Mouse (Mus musculus) left cerebral cortex, adult 11 months (tissue): Measurements from ENCODE around the gene Adh4.
"Not testable (repeated sequence)": the region's sequence is repeated elsewhere in the genome, so short reads cannot be mapped to it uniquely, and the experiment has no call there.

ENCODE experiments used
- DNase-seq: peaks from one replicate; pipeline ENCODE4 v3.0.0; 2022; ENCODE audit warnings: low spot score

Gene Adh4

GRCm38 (mm10) chr3:138415121-138415690 is at the start of gene Adh4:
Adh4 (plus strand) TSS chr3:138415466.
- no peak for DNase-seq

- no peak for DNase-seq
These were observed 49.1 kb upstream of the Adh4 start for GRCm38 (mm10) chr3:138366181-138366580.

GRCm38 (mm10) chr3:138369546-138369945 is 45.7 kb upstream of the Adh4 start:
- DNase-seq, result no peak

GRCm38 (mm10) chr3:138370289-138370688 is 45.0 kb upstream of the Adh4 start:
- DNase-seq, result not testable (repeated sequence)

- no peak for DNase-seq
These were observed 41.3 kb upstream of the Adh4 start for GRCm38 (mm10) chr3:138373920-138374319.

GRCm38 (mm10) chr3:138375148-138375547 is 40.1 kb upstream of the Adh4 start:
- no peak for DNase-seq

- no peak for DNase-seq
These were observed 34.1 kb upstream of the Adh4 start for GRCm38 (mm10) chr3:138381133-138381532.

GRCm38 (mm10) chr3:138387155-138387554 is 28.1 kb upstream of the Adh4 start:
- no peak for DNase-seq

GRCm38 (mm10) chr3:138404872-138405271 is 10.4 kb upstream of the Adh4 start:
- DNase-seq, result no peak

GRCm38 (mm10) chr3:138405341-138405740 is 9.9 kb upstream of the Adh4 start:
- peak; percentile 6 for DNase-seq

- DNase-seq, result no peak
These were observed 9.4 kb upstream of the Adh4 start for GRCm38 (mm10) chr3:138405840-138406239.

- no peak for DNase-seq
These were observed 7.3 kb upstream of the Adh4 start for GRCm38 (mm10) chr3:138407920-138408319.

- no peak for DNase-seq
These were observed 5.7 kb upstream of the Adh4 start for GRCm38 (mm10) chr3:138409585-138409984.

- DNase-seq, result no peak
These were observed 5.1 kb upstream of the Adh4 start for GRCm38 (mm10) chr3:138410211-138410610.

- DNase-seq, result no peak
These were observed 4.1 kb downstream of the Adh4 start for GRCm38 (mm10) chr3:138419369-138419768.

GRCm38 (mm10) chr3:138420385-138420784 is 5.1 kb downstream of the Adh4 start:
- DNase-seq, result no peak

- no peak for DNase-seq
These were observed 8.4 kb downstream of the Adh4 start for GRCm38 (mm10) chr3:138423664-138424063.

GRCm38 (mm10) chr3:138424247-138424646 is 9.0 kb downstream of the Adh4 start:
- no peak for DNase-seq

GRCm38 (mm10) chr3:138430360-138430976 is 15.2 kb downstream of the Adh4 start:
- DNase-seq, result no peak

GRCm38 (mm10) chr3:138431835-138432234 is 16.6 kb downstream of the Adh4 start:
- DNase-seq, result no peak

GRCm38 (mm10) chr3:138438716-138439115 is 23.4 kb downstream of the Adh4 start:
- DNase-seq, result no peak

- no peak for DNase-seq
These were observed 26.9 kb downstream of the Adh4 start for GRCm38 (mm10) chr3:138442203-138442602.

- peak; percentile 79 for DNase-seq
These were observed 27.6 kb downstream of the Adh4 start, which contains the start of gene Adh5 for GRCm38 (mm10) chr3:138442612-138443464. Adh5 (plus strand) TSS chr3:138443093.
